Mouse (Mus musculus): ENCODE results near the gene Efcab12. TPM values are rescaled to one million over a fixed set of nuclear protein-coding genes. Genes with fewer than 3 reads are reported as not detected.

Gene Efcab12
- polyA plus RNA-seq, 1 experiment = not detected

GRCm38 (mm10) chr6:115776363-115776762, 61.8 kb downstream of the Efcab12 start:
- no peak overlapping the region for H3K27ac ChIP-seq (replicated peaks; ENCODE audit: low read depth, low read length)
- no peak overlapping the region for H3K4me3 ChIP-seq (ENCODE audit: insufficient read depth, low read depth, low read length)
- peaks cover 2% of the 10 kb centered on the region; the same call in 1 of the 2 replicates for H3K4me1 ChIP-seq (ENCODE audit: control insufficient read depth, insufficient read depth, insufficient read length, low read length)

DNA sequence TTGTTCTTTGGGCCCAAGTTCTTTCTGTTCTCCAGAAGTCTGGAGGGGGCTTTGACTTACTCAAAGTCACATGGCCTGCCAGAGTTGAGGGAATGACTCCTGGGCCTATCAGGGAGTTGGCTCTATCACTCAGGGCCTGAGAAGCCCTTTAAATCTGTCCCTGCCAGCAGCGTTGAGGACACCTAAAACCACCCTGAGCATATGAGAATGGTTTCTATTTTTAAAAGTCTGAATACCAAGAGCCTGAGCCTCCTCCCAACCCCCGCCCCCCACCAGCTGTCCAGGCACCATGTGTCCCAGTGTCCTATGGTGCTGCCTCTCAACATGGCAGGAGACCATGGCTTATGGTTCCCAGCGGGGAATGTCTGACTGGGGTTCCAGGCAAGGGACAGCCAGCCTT, 62.4 kb downstream of the Efcab12 start:
- no peak overlapping the region for H3K4me3 ChIP-seq (ENCODE audit: insufficient read depth, low read depth, low read length)
- H3K27ac ChIP-seq (replicated peaks; ENCODE audit: low read depth, low read length) = no peak overlapping the region
- peaks cover 2% of the 10 kb centered on the region; the same call in 1 of the 2 replicates for H3K4me1 ChIP-seq (ENCODE audit: control insufficient read depth, insufficient read depth, insufficient read length, low read length)

DNA sequence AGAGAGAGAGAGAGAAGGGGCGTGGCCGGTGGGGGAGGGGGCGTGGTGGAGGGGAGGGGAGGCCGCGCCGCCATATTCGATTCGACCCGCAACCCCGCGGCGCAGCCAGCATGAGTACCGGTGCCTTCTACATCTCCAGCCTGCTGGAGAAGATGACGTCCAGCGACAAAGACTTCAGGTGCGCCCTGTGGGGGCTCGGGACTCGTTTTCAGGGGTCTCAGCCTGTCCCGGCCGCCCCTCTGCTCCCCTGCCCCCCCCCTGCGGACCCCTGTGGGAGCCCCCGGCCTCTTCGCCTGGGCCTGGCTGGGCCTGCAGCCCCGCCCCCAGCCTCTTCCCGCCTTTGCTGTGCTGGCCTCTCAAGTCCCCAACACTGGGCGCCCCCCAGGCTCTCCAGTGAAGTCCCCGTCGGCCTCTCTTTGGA, 63.7 kb downstream of the Efcab12 start, which contains the start of gene Cand2:
Gene Cand2 (plus strand): TSS at position 38 of the 421 bp plus-strand sequence.
- Histone ChIP-seq H3K4me3 (ENCODE audit: insufficient read depth, low read depth, low read length) (peak within 1 kb of the TSS; percentile 49), H3K27ac (replicated peaks; ENCODE audit: low read depth, low read length) (no peak within 1 kb of the TSS), H3K4me1 (ENCODE audit: control insufficient read depth, insufficient read depth, insufficient read length, low read length) (peaks cover 2% of the 10 kb centered on the region; the same call in 1 of the 2 replicates)

GRCm38 (mm10) chr6:115773966-115774413, 64.2 kb downstream of the Efcab12 start:
- peaks cover 2% of the 10 kb centered on the region; the same call in 1 of the 2 replicates for H3K4me1 ChIP-seq (ENCODE audit: control insufficient read depth, insufficient read depth, insufficient read length, low read length)
- peak overlapping the region; percentile 49 for H3K4me3 ChIP-seq (ENCODE audit: insufficient read depth, low read depth, low read length)
- no peak overlapping the region for H3K27ac ChIP-seq (replicated peaks; ENCODE audit: low read depth, low read length)

DNA sequence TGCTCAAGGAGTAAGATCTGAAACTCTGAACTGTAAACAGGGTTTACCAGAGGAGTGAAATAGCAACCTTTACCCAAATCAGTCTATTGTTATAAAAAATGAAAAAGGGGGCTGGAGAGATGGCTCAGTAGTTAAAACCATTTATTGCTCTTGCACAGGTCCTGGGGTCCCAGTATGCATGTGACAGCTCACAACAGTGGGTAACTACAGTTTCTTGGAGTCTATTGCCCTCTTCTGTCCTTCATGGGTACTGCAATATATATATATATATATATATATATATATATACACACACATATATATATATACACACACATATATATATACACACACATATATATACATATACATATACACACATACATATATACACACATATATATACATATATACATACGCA, 65.6 kb downstream of the Efcab12 start:
- Histone ChIP-seq H3K4me1 (ENCODE audit: control insufficient read depth, insufficient read depth, insufficient read length, low read length) (peaks cover 8% of the 10 kb centered on the region), H3K27ac (replicated peaks; ENCODE audit: low read depth, low read length) (no peak overlapping the region), H3K4me3 (ENCODE audit: insufficient read depth, low read depth, low read length) (no peak overlapping the region)

DNA sequence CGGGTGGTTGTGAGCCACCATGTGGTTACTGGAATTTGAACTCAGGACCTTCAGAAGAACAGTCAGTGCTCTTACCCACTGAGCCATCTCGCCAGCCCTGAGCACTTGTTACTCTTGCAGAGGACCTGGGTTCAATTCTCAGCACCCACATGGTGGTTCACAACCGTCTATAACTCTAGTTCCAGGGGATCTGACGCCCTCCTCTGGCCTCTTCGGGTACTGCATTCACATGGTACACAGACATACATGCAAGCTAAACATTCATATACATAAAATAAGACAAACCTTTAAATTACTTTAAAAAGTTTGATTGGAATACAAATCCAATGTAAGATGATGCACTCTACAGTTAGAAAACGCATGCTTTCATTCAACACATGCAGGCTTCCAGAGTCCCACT, 66.0 kb downstream of the Efcab12 start:
- Histone ChIP-seq H3K4me1 (ENCODE audit: control insufficient read depth, insufficient read depth, insufficient read length, low read length) (peaks cover 11% of the 10 kb centered on the region), H3K4me3 (ENCODE audit: insufficient read depth, low read depth, low read length) (no peak overlapping the region), H3K27ac (replicated peaks; ENCODE audit: low read depth, low read length) (no peak overlapping the region)

DNA sequence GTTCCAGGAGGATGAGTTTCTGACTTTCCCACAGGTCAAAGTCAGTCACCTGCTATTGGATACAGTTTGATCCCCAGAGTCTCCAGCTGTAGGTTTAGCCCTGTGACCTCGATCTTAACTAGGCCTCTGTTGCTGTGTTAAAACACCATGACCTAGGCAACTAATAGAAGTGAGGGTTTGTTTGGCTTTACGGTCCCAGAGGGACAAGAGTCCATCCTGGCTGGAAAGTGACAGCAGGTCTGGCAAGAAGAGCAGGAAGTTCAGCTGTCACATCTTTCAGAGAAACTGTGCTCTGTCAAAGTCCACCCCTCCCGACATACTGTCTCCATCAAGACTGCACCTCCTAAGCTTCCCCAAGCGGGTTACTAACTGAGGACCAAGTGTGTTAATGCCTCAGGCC, 67.4 kb downstream of the Efcab12 start:
- H3K4me3 ChIP-seq (ENCODE audit: insufficient read depth, low read depth, low read length) = no peak overlapping the region
- no peak overlapping the region for H3K27ac ChIP-seq (replicated peaks; ENCODE audit: low read depth, low read length)
- H3K4me1 ChIP-seq (ENCODE audit: control insufficient read depth, insufficient read depth, insufficient read length, low read length) = peaks cover 11% of the 10 kb centered on the region

DNA sequence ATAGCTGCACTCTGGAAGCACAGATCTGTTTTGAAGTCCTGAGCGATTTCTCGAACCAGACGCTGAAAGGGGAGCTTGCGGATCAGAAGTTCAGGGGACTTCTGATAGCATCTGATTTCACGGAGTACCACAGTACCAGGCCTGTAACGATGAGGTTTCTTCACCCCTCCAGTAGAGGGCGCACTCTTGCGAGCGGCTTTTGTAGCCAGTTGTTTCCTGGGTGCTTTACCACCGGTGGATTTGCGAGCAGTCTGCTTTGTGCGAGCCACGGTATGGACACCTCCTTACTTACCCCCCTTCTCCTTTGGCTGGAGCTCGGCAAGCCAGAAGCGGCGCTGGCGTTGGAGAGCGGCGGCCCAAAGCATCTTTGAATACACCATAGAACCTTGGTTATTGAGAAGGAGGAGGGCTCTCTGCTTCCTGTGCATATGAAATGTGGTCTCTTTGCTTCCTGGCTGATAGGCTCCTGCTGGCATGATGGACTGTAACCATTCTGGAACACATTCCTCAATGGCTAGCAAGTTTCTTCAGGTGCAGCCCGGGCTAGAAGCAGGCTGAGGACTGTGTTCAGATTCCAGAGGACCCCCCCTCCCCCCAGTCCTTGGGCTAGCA, 68.0 kb downstream of the Efcab12 start:
- Histone ChIP-seq H3K27ac (replicated peaks; ENCODE audit: low read depth, low read length) (no peak overlapping the region), H3K4me1 (ENCODE audit: control insufficient read depth, insufficient read depth, insufficient read length, low read length) (peaks cover 11% of the 10 kb centered on the region), H3K4me3 (ENCODE audit: insufficient read depth, low read depth, low read length) (no peak overlapping the region)

DNA sequence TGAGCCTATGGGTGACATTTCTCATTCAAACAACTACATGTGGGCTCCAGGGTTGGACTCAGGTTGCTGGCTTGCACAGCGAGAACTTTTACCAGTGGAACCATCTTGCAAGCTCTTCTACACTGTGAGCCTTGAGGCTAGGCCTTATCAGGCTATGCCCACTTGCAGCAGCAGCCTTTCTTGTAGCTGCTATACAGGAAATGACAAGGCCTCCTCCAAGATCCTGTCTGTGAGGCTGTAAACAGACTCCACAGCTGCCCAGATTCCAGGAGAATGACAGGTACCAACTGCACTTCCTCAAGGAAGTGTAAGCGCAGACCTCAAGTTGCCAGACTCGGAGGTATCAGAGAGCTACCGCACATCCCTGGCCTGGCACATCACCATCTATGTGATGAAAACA, 70.0 kb downstream of the Efcab12 start:
- Histone ChIP-seq H3K4me3 (ENCODE audit: insufficient read depth, low read depth, low read length) (no peak overlapping the region), H3K4me1 (ENCODE audit: control insufficient read depth, insufficient read depth, insufficient read length, low read length) (peaks cover 9% of the 10 kb centered on the region), H3K27ac (replicated peaks; ENCODE audit: low read depth, low read length) (0 out of 2 replicates have a peak overlapping the region, but pooled peaks have one; percentile 27)

- H3K27ac ChIP-seq (replicated peaks; ENCODE audit: low read depth, low read length) = no peak overlapping the region
- peaks cover 12% of the 10 kb centered on the region for H3K4me1 ChIP-seq (ENCODE audit: control insufficient read depth, insufficient read depth, insufficient read length, low read length)
- H3K4me3 ChIP-seq (ENCODE audit: insufficient read depth, low read depth, low read length) = no peak overlapping the region
Measured at GRCm38 (mm10) chr6:115767357-115767756, 70.9 kb downstream of the Efcab12 start.

GRCm38 (mm10) chr6:115764179-115764578, 74.0 kb downstream of the Efcab12 start:
- Histone ChIP-seq H3K27ac (replicated peaks; ENCODE audit: low read depth, low read length) (peak overlapping the region; percentile 44; the same call in 1 of the 2 replicates), H3K4me3 (ENCODE audit: insufficient read depth, low read depth, low read length) (no peak overlapping the region)

DNA sequence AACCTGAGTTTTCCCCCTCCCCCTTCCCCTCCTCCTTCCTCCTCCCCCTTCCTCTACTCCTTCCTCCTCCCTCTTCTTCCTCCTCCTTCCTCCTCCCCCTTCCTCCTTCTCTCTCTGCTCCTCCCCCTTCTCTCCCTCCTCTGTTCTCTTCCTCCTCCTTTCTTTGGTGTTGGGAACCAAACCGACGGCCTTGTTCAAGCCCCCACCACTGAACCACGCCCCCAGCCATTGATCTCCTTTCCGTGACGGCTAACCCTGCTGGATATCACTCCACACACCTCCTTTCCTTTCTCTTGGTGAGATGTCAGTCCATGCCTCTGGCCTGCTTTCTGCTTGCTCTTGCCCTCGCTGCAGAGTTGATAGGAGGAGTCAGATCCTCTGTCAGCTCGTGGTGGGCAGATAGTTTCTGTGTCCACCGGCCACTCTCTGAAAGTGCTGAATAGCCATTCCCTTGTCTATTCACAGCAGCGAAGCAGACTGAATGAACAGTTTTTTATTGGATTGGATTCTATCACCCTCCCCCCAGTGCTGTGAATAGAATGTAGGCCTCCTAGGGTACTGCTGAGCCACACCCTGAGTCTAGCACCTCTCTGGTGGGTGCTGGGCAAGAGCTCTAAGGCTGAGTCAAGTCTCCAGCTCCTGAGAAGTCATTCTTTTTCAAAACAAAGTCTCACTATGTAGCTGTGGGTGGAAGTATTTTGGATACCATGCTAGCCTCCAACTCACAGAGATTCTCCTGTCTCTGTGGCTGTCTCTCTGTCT, 76.0 kb downstream of the Efcab12 start, which contains the start of gene Tmem40:
Gene Tmem40 (minus strand): TSS at position 416 of the 762 bp plus-strand sequence.
- H3K4me1 ChIP-seq (ENCODE audit: control insufficient read depth, insufficient read depth, insufficient read length, low read length) = peaks cover 6% of the 10 kb centered on the region; the same call in 1 of the 2 replicates
- no peak within 1 kb of the TSS for H3K4me3 ChIP-seq (ENCODE audit: insufficient read depth, low read depth, low read length)
- H3K27ac ChIP-seq (replicated peaks; ENCODE audit: low read depth, low read length) = no peak within 1 kb of the TSS

More at GRCm38 (mm10) chr6:115764179-115764578, 74.0 kb downstream of the Efcab12 start:
- peaks cover 15% of the 10 kb centered on the region for H3K4me1 ChIP-seq (ENCODE audit: control insufficient read depth, insufficient read depth, insufficient read length, low read length)

DNA sequence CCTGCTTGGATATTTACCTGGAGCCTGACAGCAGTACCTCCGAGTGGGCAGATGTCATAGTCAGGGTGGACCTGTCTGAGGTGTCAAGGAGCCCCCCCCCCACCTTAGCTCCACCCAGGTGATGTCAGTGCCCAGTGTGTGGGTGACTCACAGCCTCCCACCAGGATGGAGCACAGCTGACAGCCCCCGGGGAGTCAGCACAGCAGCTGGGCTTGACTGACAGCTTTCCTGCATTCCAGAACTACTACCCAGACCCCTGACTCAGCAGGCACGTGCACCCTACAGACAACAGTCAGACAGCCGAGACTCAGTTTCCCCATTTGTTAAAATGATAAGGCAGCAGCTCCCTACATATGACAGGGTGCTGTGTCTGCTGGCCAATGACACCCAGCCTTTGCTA, 77.2 kb downstream of the Efcab12 start:
- H3K4me1 ChIP-seq (ENCODE audit: control insufficient read depth, insufficient read depth, insufficient read length, low read length) = peaks cover 6% of the 10 kb centered on the region; the same call in 1 of the 2 replicates
- H3K4me3 ChIP-seq (ENCODE audit: insufficient read depth, low read depth, low read length) = no peak overlapping the region
- H3K27ac ChIP-seq (replicated peaks; ENCODE audit: low read depth, low read length) = no peak overlapping the region
